Mouse (Mus musculus) right cerebral cortex, adult 18-20 months (tissue): ENCODE measurements around the gene Spag7.

Experiments used
- DNase-seq: peaks from one replicate; pipeline ENCODE4 v3.0.0; 2022; ENCODE audit warnings: mixed read lengths

Spag7 gene

DNA sequence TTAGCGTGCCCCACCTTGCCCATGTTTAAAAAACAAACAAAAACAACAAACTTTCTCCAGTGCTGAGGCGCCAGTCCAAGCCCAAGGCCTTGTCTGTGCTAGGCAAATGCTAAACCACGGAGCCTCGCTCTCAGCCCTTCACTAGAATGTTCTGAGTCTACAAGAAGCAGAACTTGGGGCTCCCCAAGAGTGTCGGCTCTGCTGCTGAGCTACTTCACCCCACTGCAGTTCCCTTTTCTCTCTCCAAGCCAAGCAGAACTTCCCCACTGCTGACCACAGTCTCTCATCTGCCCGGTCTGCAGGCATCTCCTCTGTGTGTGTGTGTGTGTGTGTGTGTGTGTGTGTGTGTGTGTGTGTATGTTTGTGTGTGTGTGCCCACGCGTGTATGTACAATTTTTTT is 10.7 kb upstream of the Spag7 start:
- no peak for DNase-seq

DNA sequence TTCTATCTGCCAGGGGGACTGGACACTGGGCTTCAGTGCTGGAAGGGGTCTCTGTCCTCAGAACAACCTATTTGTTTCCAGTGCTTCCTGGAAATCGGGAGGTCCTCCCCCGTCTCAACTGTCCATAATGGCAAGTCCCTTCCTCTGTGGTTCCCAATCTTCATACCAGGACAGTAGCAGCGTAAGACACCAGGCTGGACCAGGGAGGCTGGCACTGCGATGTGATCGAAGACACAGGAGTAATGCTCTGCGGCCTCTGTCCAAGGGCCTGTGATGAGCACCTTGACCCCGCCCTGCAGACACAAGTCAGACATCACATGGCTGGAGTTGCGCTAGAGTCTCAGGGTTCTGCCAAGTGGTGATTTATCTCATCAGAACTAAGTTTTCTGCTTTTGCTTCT is 10.1 kb upstream of the Spag7 start:
- DNase-seq, result no peak

DNA sequence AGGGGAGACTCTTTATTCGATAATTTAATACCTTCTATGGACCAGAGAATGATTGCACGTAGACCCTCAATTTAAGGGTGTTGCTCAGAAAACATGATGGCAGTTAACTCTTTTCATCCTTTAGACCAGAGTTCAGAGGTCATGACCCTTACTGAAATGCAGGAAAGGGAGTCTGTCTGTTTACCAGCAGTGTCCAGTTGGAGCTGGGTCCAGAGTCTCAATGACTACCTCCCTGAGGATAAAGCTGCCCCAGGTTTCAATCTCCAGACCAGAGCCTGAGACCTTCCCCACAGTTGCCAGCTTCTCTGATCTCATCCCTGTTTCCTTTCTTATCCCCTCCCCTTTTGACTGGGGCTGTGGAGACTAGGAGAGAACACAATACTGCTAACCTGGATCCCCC is 9.4 kb upstream of the Spag7 start:
- DNase-seq, result no peak

DNA sequence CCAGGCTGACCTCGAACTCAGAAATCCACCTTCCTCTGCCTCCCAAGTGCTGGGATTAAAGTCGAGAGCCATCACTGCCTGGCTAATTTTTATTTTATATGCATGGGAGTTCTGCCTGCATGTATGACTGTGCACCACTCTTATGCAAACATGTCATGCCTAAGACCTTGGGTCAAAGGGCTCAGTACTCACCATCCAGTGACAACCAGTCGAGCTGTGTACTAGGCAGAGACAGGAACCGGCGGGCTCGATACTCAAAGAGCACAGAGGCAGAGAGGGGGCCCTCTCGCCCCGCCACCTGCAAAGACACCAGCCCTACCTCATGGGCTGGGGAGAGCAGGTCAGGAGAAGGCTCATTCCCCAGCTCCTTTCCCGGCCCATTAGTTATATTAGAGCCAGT is 8.9 kb upstream of the Spag7 start:
- DNase-seq, result no peak

DNA sequence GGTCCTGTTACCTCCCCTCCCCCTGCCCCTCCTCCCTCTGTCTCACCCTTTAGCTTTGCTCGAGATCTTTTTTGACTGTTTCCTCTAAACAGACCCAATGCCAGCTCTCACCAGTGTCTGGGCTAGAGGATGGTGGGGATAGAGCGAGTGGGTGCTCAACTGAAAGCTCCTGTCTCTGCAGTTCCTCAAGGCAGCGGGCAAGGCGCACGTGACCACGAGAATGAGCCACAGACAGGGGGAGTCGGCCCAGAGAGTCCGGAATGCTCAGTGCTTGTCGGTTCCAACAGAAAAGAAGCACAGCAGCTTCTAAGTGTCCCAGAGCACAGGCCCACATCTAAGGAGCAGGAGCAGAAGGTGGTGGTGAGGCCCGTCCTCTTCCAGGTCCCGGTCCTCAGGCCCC is 5.3 kb upstream of the Spag7 start:
- DNase-seq, result no peak

DNA sequence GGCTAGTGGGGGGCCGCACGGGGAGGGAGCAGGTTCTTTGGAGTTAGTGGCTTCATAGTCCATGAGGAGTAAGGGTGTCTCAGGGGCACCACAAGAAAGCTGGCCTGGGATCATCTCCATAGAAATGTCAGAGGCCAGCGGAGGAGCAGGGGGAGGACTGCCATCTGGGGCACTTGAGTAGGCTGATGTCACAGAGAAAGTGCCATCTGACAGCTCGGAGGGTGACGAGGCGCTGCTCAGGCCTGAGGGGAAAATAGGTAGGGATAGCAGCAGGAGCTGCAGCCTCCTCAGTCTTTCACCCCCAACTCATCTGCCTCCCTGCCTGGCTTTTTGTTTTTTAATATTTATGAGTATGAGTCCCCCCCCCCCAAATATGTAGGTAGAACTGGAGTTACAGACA is 4.8 kb upstream of the Spag7 start:
- no peak for DNase-seq

DNA sequence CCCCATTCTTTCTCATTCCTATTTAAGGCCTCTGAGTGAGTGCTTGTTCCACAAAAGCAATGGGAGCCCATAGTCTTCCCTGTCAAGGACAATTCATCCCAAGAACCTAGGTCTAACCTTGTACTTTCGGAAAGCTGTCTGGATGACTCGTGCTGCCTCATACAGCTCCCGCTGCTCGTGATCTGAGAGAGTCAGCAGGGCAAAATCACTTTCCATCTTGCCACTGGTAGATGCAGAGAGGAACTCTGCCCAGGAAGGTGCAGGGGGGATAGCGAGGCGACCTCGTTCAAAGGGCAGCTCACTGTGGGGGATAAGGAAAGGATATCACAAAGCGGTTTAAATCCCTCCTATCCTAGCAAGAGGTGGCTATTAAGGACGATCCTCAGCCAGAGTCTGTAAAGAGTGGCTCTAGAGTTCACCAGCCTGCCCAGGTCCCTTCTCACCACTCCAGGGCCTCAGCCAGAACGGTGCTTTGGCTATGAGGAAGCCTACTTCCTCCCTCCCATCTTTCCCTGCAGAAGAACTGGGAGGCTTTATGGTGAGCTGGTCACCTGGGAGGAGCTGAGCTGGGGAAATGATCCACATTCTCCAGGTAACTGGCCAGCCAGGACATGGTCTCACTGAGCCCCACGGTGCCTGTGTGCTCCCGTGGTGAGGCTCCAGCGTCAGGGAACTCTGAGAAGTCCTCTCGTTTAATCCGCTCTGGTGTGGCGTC is 2.3 kb upstream of the Spag7 start:
- DNase-seq, result no peak

DNA sequence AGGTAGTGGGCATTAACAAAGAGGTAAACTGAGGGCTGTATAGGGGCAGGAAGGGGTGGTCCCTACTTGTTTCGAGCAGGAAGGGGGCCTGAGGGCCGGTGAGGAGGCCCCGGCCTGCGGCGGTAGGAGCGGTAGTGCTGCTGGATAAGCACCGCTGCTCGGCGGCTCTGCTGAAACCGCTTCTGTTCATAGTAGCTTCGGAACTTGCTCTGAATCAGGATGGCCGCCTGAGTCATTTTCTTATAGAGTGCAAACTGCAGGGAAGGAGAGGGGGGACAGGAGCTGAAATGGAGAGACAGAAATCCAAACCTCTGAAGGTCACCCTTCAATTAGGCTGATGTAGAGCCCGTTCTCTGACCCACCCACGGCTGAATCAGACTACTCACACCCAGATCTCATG is 1.3 kb upstream of the Spag7 start:
- DNase-seq, result no peak

DNA sequence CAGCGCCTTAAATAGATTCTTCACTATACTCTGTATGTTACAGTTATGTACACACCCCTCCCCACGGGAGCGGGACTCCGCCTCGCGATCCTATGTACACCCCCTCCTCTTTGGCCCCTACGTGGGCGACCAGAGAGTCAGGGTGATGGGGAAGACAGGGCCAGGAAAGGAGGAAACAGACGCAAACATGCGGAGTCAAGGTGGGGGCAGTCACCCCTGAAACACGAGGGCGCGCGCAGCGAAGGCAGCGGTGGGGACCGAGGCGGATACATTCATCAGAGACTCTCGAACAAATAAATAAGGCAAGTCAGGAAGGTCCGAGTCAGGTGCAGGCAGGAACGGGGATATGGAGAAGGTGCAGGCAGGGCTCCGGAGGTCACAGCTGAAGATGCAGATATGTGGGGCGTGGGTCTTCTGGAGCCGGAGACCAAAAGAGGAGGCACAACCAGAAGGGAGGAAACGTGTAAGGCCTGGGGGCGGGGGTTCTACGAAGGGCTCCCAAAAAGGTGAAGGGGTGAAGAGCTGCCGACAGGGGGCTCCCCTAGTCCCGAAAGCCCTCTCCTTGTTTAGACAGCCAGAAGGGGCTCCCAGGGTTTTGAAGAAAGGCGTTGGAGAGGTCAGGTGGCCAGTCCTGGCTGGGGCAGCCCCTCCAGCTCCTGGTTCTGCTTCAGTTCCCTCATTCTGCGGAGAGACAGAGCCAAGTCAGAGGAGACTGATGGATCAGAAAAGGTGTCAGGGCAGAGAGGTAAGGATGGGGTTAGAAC is 548 bp upstream of the Spag7 start:
- no peak for DNase-seq

DNA sequence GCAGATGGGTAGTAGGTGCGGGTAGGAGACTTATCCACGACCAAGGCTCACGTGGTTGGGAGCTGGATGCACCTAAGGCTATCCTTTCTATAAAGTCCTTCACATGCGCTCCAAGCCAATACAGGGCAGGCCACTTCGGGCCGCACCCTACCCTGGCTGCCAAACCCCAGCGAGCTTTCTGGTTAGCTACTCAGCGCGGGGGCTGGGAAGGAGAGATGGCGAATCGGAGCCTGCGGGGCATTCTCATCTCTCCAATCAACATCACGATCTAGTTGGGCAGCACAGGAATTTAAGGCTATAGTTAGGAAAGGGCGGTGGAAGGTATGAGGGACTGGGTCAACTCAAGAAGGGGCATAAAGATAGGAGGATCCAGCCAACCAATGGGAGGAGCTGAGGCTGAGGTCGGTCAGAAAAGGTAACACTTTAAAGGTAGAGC is 863 bp downstream of the Spag7 start:
- DNase-seq, result no peak

DNA sequence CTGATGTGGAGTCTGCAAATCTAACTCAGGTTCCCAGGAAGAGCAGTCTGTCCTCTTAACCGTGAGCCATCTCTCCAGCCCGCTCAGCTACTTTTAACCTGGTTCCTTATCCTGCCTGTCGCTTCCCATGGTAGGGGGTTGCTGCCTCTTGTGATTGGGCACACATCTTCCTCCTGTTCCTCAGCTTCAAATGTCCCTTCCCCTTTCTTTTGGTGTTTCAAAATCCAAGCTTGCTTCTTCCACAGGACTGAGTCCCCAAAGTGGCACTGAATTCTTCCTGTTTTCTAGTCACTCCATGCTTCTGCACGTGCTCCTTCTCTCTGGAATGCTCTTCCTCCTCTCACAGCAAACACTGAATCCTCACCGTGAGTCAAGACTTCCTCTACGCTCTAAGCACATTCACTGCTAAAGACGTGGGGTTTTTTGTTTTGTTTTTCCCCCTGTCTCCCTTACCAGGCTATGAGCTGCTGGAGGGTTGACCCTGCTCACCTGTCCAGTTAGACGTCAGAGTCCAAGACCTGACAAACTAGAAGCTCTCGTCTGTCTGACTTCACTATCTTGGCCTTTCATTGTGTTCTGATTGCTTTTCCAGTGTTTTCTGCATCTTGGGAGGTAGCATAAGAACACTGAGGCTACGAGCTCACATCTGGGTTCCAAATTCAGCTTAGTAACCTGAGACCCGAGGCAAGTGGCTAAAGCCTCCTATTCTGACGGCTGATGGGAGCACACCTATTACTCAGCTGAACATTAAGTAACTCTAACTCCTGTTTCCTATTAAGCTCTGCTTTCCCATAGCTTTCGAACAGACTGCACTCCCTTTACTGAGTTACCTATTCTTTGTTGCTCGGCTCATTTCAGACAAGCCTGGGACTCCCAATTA is 1.7 kb downstream of the Spag7 start:
- no peak for DNase-seq

DNA sequence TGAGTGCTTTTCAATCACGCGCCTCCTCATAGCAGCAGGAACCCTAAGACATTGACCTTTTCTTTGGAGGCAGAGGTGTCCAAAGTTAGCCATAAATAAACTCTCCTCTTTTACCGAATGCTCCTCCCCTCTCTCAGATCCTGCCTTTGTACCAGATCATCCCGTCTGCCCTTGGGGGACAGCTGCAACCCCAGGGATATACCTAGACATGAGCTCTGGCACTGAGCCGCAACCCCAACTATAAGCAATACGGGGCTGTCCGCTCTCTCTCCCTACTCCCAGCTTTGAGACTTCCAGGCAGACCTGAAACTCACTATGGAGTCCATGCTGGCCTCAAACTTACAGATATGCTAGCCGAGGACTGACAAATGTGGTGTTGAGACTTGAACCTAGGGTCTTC is 2.5 kb downstream of the Spag7 start:
- no peak for DNase-seq

DNA sequence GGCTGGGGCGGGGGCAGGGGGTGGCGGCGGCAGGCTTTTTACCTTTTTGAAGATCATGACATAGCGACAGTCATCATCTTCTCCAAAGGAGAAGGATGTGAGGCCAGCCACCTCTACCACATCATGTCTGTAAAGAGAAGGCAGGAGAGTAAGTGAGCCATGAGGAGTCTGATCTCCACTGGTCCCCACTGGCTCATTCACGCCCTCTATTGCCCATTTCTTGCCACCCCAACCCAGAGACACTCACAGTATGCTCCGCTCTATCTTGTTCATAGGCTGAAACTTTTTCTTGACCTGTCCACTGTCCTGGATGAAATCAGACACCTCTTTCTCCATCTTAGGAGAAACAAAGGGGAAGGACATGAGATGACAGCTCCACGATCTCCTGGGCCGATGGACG is 4.5 kb downstream of the Spag7 start:
- DNase-seq, result no peak

DNA sequence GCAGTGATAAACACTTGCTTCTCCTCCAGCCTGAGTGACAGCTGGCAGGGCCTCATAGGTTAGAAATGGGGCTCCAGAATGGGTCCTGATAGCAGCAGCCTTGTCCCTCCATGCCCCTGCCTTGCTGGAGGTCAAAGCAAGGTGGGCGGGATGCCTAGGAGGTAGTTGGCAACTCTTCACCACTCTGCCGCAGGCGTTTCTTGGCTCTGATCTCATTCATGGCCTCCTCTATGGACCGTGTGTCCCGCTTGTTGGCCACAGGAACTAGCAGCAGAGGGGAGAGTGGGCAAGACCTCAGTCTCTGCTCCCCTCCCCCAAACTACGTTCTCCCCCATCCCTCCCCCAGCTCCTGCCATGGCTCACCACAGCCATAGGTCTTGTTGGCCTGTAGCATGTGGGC is 5.3 kb downstream of the Spag7 start:
- no peak for DNase-seq

DNA sequence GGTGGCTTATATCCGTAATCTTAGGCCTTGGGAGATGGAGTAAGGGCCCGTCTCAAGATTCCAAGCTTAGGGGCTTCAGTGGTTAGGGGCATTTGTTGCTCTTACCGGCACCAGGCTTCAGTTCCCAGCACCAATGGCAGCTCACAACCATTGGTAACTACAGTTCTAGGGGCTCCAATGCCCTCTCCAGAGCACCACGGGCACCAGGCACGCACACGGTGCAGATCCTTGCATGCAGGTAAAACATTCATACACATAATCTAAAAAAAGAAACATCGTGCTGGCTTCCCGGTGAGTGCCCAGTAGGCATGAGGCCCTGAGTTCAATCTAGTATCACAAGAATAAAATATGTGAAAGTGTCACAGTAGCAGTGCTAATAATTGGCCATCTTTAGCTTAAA is 6.1 kb downstream of the Spag7 start:
- DNase-seq, result no peak

DNA sequence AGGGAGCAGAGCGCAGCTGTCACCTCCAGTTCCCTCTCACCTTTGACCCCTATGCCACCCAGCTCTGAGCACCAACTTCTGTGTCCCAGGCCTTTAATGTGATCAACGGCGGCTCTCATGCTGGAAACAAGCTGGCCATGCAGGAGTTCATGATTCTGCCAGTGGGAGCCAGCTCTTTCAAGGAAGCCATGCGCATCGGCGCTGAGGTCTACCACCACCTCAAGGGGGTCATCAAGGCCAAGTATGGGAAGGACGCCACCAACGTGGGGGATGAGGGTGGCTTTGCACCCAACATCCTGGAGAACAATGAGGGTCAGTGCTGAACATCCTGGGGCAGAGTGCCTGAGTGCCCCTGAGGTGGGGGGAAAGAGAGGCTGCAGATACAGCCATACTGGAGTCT is 8.6 kb downstream of the Spag7 start:
- no peak for DNase-seq

DNA sequence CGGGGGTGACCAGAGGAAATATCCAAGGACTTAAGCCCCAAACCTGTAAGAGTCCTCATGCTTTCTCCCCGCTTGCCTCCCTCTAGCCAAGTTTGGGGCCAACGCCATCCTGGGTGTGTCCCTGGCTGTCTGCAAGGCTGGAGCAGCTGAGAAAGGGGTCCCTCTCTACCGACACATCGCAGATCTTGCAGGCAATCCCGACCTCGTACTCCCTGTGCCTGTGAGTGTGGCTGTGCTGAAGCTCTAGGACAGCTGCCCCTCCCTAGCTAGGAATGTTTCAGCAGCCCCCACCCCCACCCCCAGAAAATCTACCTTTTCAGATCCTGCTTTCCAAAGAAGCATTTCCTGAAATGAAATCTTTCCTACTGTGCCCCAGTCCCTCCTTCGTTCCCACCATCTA is 10.3 kb downstream of the Spag7 start:
- no peak for DNase-seq

DNA sequence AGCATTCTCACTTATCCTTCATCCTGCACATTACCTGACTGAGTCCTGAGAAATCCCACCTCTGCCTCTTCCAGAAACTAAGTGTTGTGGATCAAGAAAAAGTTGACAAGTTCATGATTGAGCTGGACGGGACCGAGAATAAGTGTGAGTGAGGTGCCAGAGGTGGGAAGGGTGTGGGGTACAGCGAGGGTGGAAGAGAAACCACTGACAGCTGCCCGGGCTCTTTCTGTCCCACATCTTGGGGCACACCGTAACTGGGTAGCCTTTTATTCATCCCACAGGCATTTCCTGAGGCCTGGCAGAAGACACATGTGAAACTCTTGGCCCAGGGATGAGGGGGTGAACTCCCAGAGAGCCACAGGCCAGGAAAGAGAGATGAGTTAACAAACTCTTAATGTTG is 10.7 kb downstream of the Spag7 start:
- DNase-seq, result no peak

DNA sequence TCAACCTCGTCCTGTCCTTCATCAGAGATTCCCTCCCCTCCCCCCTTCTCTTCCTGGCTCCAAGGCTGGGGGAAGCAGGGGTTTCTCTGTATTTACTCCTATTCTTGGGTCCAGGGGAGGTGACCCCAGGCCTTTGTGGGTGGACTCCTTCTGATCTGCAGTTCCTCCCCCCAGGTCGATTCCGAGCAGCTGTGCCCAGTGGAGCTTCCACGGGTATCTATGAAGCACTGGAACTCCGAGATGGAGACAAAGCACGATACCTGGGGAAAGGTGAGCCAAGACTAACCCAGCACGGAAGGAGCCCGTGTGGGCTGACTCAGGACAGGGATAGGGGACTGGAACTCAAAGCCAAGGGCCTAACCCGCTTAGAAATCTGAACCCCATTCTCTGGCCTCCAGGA is 11.2 kb downstream of the Spag7 start:
- DNase-seq, result no peak

DNA sequence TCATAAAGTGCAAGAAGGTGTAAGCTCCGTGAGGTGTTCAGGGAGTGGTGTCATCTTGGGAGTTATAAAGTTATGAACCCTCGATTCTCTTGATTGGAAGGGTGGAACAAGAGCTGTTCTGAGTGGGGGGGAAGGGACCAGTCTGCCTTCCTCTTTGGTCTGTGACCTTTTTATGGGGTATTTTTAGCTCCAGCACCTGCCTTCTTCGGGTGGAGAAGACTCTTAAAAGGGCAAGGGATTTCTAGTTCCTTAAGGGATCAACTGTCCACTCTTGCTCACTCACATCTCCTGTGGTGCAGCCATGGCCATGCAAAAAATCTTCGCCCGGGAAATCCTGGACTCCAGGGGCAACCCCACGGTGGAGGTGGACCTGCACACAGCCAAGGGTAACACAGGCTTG is 11.6 kb downstream of the Spag7 start:
- no peak for DNase-seq

DNA sequence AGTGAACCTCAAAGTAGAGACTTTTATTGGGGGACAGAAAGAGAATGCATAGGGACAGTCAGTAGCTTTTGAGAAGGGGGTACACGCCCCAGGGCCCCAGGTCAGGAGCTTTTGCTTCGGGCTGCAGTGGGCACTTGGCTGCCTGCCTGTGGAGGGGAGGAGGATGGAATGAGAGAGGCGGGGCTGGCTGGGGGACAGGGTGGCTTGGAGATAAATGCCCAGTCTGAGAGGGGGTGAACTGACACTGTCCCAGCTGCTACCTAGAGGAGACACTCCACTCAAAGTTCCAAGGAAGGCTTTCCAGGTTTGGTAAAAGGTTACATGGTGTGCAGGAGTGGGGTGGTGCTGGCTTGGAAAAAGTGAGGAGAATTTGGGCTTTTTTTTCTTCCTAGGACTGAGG is 12.3 kb downstream of the Spag7 start, which contains the start of gene Eno3:
TSS of gene Eno3 (plus strand) at position 239 of the 400 bp plus-strand sequence.
- no peak for DNase-seq

DNA sequence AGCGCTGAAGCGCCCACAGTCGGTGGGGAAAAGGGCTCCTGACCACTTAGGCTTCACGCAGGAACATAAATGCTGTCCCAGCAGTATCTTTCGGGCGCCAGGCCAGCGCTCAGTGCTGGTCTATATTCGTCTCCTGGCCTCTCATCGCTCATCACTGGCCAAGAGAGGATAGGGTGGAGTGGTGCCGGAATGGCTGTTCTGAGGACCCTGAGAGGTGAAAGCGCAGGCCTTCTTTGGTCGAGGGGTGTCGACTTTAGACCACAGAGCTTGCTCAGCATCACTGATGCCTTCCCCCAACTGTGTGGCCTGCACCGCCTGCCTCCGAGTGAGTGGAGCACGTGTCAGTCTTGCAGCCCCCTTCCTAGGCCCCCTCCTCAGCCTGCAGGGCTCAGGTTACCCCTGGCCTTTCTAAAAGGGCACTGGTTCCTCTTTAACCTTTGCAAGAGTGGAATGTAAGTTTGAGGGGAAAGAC is 12.7 kb downstream of the Spag7 start:
- DNase-seq, result no peak
